Mouse (Mus musculus) C2C12 (cell line): ENCODE results near the gene Rnf220.

ENCODE experiments used
- CTCF ChIP-seq: IDR thresholded peaks from one replicate; pipeline ENCODE4 v1.5.1; 2011; ENCODE audit not compliant: control insufficient read depth, insufficient read depth, insufficient read length
- FOSL1 ChIP-seq: IDR thresholded peaks from one replicate; pipeline ENCODE4 v1.8.0; 2011; ENCODE audit warnings: mild to moderate bottlenecking, low read length; ENCODE audit not compliant: poor library complexity, insufficient read depth, severe bottlenecking
- MYOD1 ChIP-seq: IDR thresholded peaks from one replicate; pipeline ENCODE4 v1.6.1; 2011; ENCODE audit warnings: low read depth; ENCODE audit not compliant: control insufficient read depth, insufficient read length
- MYOG ChIP-seq: IDR thresholded peaks from one replicate; pipeline ENCODE4 v1.6.1; 2011; ENCODE audit not compliant: control insufficient read depth, insufficient read length; ENCODE audit errors: extremely low read depth

- TF ChIP-seq FOSL1 = no peak
- TF ChIP-seq CTCF = no peak
- TF ChIP-seq MYOD1 = no peak
- no peak for TF ChIP-seq MYOG
Measured at GRCm38 (mm10) chr4:117410049-117410410, 86.8 kb downstream of the Rnf220 start.
